In the genomic region with DNA sequence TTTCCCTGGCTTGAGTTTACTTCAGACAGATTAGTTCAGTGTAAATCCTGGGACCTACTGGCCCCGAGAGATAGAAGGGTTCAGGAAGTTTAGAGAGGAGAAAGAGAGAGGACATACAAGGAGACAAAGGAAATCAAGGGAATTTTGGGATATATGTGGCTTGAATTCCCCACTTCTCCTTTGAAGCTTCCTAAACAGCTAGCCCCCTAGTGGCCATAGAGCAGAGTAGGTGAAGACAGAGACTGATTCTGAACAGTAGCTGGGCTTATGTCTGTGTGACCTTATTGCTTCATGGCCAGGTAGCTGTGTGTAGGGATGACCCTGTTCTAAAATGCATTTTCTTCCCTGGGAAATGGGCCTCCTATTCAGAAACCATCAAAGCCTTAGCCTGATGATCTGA, we compare ENCODE assay signal across 10 mouse cellular contexts.
DNase-seq lines count a peak whose midpoint lies in the region; ATAC-seq lines count a peak whose summit lies in the region.
"Had no signal": no experiment of that assay in that cellular context is flagged by ENCODE, and none has a peak within 500 bp of the region (broad histone marks: within the 10 kb centered on the region; RNA-seq: fewer than 3 reads in every experiment).

No protein-coding gene starts in this region.

- no peaks in the 10 kb centered on the region for H3K9me3 ChIP-seq in kidney, embryonic 15.5 days (replicated peaks)
- H3K9me3 ChIP-seq in midbrain, embryonic 11.5 days (ENCODE audit: control insufficient read depth, low read length) = no peaks in the 10 kb centered on the region
- no peaks in the 10 kb centered on the region for H3K9me3 ChIP-seq in midbrain, embryonic 13.5 days

- no peaks in the 10 kb centered on the region for H3K27me3 ChIP-seq in kidney, embryonic 15.5 days
- no peaks in the 10 kb centered on the region for H3K27me3 ChIP-seq in midbrain, embryonic 11.5 days (ENCODE audit: control insufficient read depth, insufficient read depth, low read length)
- H3K27me3 ChIP-seq in midbrain, embryonic 13.5 days = no peaks in the 10 kb centered on the region

- no peak overlapping the region for H3K4me2 ChIP-seq in kidney, embryonic 15.5 days
- no peak overlapping the region for H3K4me2 ChIP-seq in midbrain, embryonic 11.5 days
- no peak overlapping the region for H3K4me2 ChIP-seq in midbrain, embryonic 13.5 days (replicated peaks)

- peak; percentile 1 for DNase-seq in cerebellum, adult 9-10 months
- no peak for DNase-seq in cerebellum, adult 9-11 months
- DNase-seq in kidney, adult 9 months = peak; percentile 19
- DNase-seq in midbrain, embryonic 11.5 days (ENCODE audit: low spot score, missing footprints) = peak; percentile 84
- no peak for DNase-seq in layer of hippocampus, adult 11-12 months (ENCODE audit: low spot score)
- DNase-seq in layer of hippocampus, adult 8-10 months (ENCODE audit: low spot score in 2 of 2) = no peak
- DNase-seq: kidney, adult 11 months; thymus, postnatal 25 days had no signal

- no peak overlapping the region for H3K9ac ChIP-seq in kidney, embryonic 15.5 days
- H3K9ac ChIP-seq in midbrain, embryonic 11.5 days (ENCODE audit: low read length) = no peak overlapping the region
- no peak overlapping the region for H3K9ac ChIP-seq in midbrain, embryonic 13.5 days (replicated peaks)

- no peak for ATAC-seq in kidney, embryonic 15.5 days (replicated peaks; ENCODE audit: low FRiP score)
- ATAC-seq in midbrain, embryonic 11.5 days (ENCODE audit: low FRiP score) = no peak
- no peak for ATAC-seq in midbrain, embryonic 13.5 days

- WGBS in kidney, embryonic 15.5 days = 33% methylated on average over 1 of the region's 1 CpGs
- 37% methylated on average over 1 of the region's 1 CpGs for WGBS in midbrain, embryonic 11.5 days
- 50% methylated on average over 1 of the region's 1 CpGs for WGBS in midbrain, embryonic 13.5 days

- no peaks in the 10 kb centered on the region for H3K36me3 ChIP-seq in kidney, embryonic 15.5 days
- no peaks in the 10 kb centered on the region for H3K36me3 ChIP-seq in midbrain, embryonic 11.5 days (ENCODE audit: control insufficient read depth, insufficient read depth, low read length)
- H3K36me3 ChIP-seq in midbrain, embryonic 13.5 days = no peaks in the 10 kb centered on the region

- no peaks in the 10 kb centered on the region for H3K4me1 ChIP-seq in kidney, embryonic 15.5 days
- no peaks in the 10 kb centered on the region for H3K4me1 ChIP-seq in midbrain, embryonic 11.5 days (ENCODE audit: control insufficient read depth, insufficient read depth, low read length)
- H3K4me1 ChIP-seq in midbrain, embryonic 13.5 days (replicated peaks) = no peaks in the 10 kb centered on the region

- H3K27ac ChIP-seq in kidney, embryonic 15.5 days = no peak overlapping the region
- no peak overlapping the region for H3K27ac ChIP-seq in midbrain, embryonic 11.5 days (ENCODE audit: low read depth, low read length)
- no peak overlapping the region for H3K27ac ChIP-seq in midbrain, embryonic 13.5 days

- no peak overlapping the region for H3K4me3 ChIP-seq in kidney, embryonic 15.5 days (replicated peaks)
- H3K4me3 ChIP-seq in midbrain, embryonic 11.5 days (ENCODE audit: low read depth, low read length) = no peak overlapping the region
- H3K4me3 ChIP-seq in midbrain, embryonic 13.5 days (replicated peaks) = no peak overlapping the region

Comparison
In these comparisons a context has a peak if more than half of its experiments do, and no peak if none do; other contexts are left out.
1. DNase-seq: peak in cerebellum, adult 9-10 months (single experiment), kidney, adult 9 months (single experiment) and midbrain, embryonic 11.5 days (single experiment); none in cerebellum, adult 9-11 months (single experiment), layer of hippocampus, adult 11-12 months (single experiment) and layer of hippocampus, adult 8-10 months (0 of 2).